Mouse (Mus musculus) bone marrow, adult 2 months (tissue): ENCODE data around the gene Enah. TPM values are rescaled to one million over a fixed set of nuclear protein-coding genes. Genes with fewer than 3 reads are reported as not detected.

ENCODE experiments used
- H3K27ac ChIP-seq: fragments of 200-500 bp; 2 replicates; pipeline ENCODE4 v1.5.1; 2012; ENCODE audit warnings: low read depth, mild to moderate bottlenecking, control low read depth, inconsistent platforms, low read length; ENCODE audit not compliant: control insufficient read depth, poor library complexity, insufficient read depth
- H3K4me1 ChIP-seq: fragments of 200-500 bp; 2 replicates; pipeline ENCODE4 v1.6.1; 2011; ENCODE audit warnings: low read length; ENCODE audit not compliant: control insufficient read depth, insufficient read depth
- H3K4me3 ChIP-seq: fragments of 200-500 bp; replicated peaks from 2 replicates; pipeline ENCODE3; 2011; ENCODE audit warnings: mild to moderate bottlenecking, low read depth, low read length, control low read depth; ENCODE audit not compliant: control insufficient read depth
- CTCF ChIP-seq: fragments of 200-500 bp; IDR thresholded peaks from 2 replicates; pipeline ENCODE4 v1.5.1; 2011; ENCODE audit warnings: low read length, control low read depth; ENCODE audit not compliant: control insufficient read depth, insufficient read depth
- POLR2A ChIP-seq: fragments of 200-500 bp; IDR thresholded peaks from 2 replicates; pipeline ENCODE4 v1.6.1; 2011; ENCODE audit warnings: low read depth, mild to moderate bottlenecking, control low read depth, low read length, borderline replicate concordance; ENCODE audit not compliant: control insufficient read depth
- WGBS: fragments of 180-500 bp; shearing (Covaris S2); methylation state at CpG from one replicate; pipeline ENCODE4 v1.1.7; 2018; 5-methylcytosine and 5-hydroxymethylcytosine counted together
- polyA plus RNA-seq: library from polyadenylated mRNA; stranded (reverse); fragments of >200 nt; gene quantifications from 2 replicates; pipeline ENCODE4 v1.2.4, GENCODE M21; 2011; ENCODE audit warnings: low replicate concordance; ENCODE audit not compliant: missing spikeins, insufficient read depth, insufficient read length

Enah gene
- polyA plus RNA-seq, 1 experiment: 20.3 TPM

DNA sequence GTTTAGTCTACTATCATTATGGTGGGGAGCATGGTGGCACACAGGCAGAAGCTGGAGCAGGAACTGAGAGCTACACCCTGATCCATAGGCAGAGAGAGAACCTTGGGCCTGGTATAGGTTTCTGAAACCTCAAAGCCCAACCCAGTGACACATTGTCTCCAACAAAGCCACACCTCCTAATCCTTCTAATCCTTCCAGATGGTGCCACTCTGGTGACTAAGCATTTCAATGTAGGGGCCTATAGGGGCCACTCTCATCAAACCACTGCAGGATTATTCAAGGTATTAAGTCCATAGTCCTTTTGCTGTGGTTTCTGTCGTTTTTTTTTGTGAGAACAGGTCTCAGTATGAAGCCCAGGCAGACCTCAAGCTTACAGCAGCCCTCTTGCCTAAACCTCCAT, 33.9 kb downstream of the Enah start:
- WGBS: 33% methylated on average over 1 of the region's 1 CpGs
- TF ChIP-seq POLR2A (no peak), CTCF (no peak)

DNA sequence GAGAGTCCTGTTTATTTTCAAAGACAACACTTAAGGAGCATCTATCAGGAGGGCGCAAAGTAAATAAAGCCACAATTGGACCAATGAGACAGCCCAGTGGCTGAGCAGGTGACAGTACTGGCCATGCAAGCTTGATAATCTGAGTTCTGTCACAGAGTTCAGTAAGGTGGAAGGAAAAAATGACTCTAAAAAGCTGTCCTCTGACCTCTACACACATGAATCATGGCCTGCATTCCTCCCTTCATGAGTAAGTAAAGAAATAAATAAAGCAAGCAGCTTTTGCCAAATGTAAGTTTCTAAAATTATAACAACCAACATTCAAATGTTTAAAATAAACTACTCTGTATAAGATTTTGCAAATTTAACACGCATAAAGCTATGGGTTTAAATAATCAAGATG, 35.0 kb downstream of the Enah start:
- H3K27ac ChIP-seq: no peak overlapping the region
- H3K4me1 ChIP-seq: no peaks in the 10 kb centered on the region
- TF ChIP-seq CTCF (no peak), POLR2A (no peak)
- WGBS: 86% methylated on average over 2 of the region's 2 CpGs
- no peak overlapping the region for H3K4me3 ChIP-seq

More for the DNA sequence above, 33.9 kb downstream of the Enah start:
- no peak overlapping the region for H3K27ac ChIP-seq
- no peak overlapping the region for H3K4me3 ChIP-seq
- no peaks in the 10 kb centered on the region for H3K4me1 ChIP-seq

DNA sequence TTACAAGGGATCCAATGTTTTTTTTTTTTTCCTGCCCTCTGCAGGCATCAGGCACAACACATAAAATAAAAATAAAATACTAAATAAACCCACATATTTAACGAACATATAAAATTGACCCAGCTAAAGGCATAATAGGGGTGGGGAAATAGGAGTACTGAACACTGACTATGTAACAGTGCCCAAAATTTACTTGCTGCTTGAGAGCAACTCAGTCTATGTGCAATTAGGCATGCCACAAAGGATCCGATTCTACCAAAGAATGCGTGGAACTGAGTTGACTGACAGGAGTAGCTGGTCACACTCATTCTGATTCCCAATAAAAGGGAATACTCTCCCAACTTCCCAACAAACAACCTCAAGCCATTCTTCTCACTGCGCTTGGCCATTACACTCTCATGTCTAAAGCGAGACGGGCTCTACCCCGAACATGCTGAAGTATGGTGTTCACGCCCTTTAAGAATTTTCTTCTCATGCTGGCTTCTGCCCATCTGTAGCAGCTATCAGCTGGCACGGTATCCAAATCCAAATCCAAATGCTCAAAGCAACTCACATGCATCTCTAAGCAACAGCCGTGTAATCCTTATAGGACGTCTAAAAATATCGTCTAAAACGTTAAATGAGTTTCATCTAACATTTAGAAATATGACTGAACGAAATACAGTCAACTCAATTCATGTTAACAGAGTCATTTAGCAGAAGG, 39.6 kb downstream of the Enah start:
- H3K4me3 ChIP-seq: no peak overlapping the region
- no peaks in the 10 kb centered on the region for H3K4me1 ChIP-seq
- TF ChIP-seq POLR2A: no peak
- H3K27ac ChIP-seq: no peak overlapping the region
- WGBS: 83% methylated on average over 14 of the region's 14 CpGs

DNA sequence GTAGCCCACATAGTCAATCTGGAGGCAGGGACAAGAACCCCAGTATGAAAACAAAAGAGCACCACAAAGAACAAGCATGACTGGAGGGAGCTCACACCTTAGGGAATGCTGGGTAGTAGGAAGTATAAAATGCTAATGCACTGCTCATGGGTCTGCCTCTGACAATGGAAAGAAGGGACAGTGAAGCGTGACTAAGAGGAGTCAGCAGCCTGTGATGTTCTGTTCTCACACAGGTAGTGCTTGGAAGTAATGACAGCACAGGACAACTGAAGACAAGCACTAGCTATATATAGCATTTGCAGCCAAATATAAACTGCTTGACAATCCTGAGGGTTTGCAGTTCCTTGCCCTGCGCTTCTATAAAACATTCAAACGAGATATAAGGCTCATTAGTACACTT, 44.3 kb downstream of the Enah start:
- 68% methylated on average over 3 of the region's 3 CpGs for WGBS
- TF ChIP-seq POLR2A (no peak), CTCF (no peak)
- Histone ChIP-seq H3K27ac (no peak overlapping the region), H3K4me1 (no peaks in the 10 kb centered on the region), H3K4me3 (no peak overlapping the region)

DNA sequence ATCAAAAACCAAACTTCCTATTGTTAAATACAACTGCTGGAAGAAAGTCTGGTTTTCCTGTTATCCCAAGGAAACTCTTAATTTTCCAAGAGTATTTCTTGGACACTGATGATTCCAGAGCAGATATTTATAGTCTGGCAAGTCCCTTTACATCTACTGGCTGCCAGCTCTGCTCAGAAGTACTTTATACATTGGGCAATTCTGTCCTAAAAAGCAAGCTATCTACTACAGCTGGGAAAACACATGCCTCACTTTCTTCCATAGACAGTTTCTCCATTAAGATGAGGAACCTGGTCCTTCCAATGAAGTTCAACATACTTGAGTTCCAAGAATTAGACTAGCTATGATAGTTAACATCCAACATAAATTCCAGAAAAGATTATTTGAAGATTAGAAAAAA, 44.9 kb downstream of the Enah start:
- H3K4me3 ChIP-seq: no peak overlapping the region
- TF ChIP-seq CTCF: no peak
- no peak for TF ChIP-seq POLR2A
- H3K4me1 ChIP-seq: no peaks in the 10 kb centered on the region
- H3K27ac ChIP-seq: no peak overlapping the region

DNA sequence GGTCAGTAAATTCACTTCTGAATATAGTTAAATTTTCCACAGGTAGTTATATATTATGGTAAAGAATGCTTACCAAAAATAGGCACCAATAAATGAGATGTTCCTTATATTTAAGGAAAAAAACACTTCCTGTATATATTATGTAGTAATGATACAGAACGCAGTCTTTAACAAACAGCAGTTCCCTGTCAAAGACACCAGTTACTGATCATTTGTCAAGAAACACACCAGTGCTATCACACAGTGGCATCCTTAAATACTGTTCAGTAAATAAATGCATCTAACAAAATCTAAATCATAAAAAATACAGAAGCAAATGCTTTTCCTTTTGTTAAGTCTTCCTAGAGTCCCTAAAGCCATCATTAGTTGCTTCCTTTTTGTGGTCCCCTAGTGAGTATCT, 54.5 kb downstream of the Enah start:
- 67% methylated on average over 1 of the region's 1 CpGs for WGBS
- TF ChIP-seq POLR2A: no peak
- TF ChIP-seq CTCF: no peak
- Histone ChIP-seq H3K27ac (no peak overlapping the region), H3K4me1 (no peaks in the 10 kb centered on the region), H3K4me3 (no peak overlapping the region)

DNA sequence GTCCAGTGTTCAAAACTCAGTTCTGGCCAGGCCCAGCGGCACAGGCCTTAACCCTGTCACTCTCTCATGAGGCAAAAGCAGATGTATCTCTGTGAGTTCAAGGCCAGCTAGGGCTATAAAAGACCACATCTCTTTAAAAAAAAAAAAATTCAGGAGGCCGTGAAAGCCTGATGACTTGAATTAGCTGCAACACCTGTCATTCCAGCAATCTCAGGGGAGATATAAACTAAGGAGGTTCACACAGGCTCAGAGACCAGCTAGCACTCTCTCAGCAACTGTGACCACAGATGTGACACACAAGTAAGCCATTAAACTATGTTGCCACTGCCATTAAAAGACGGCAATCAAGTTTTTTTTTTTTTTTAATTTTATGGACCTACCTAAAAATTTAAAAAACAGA, 56.0 kb downstream of the Enah start:
- Histone ChIP-seq H3K27ac (no peak overlapping the region), H3K4me3 (no peak overlapping the region), H3K4me1 (no peaks in the 10 kb centered on the region)
- 83% methylated on average over 3 of the region's 3 CpGs for WGBS
- TF ChIP-seq POLR2A (no peak), CTCF (no peak)

DNA sequence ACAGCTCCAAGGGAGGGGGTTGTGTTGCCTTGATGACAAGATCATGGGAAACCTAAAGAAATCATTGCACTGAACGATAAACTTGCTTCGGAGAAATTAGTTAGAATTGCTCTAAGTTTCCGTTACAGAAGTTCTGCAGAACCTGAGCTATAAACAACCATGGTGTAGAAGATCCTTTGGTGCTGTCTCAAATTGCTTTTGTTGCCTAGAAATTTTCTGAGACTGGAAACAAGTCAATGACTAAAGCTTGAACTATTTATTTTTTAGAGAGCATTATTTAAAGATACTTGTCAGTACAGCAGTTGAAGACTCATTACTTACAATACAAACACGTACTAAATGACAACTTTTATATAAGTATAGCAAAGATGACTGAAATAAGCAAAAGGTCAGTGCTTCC, 56.4 kb downstream of the Enah start:
- 84% methylated on average over 4 of the region's 4 CpGs for WGBS
- Histone ChIP-seq H3K4me3 (no peak overlapping the region), H3K4me1 (no peaks in the 10 kb centered on the region), H3K27ac (no peak overlapping the region)
- TF ChIP-seq CTCF (no peak), POLR2A (no peak)

DNA sequence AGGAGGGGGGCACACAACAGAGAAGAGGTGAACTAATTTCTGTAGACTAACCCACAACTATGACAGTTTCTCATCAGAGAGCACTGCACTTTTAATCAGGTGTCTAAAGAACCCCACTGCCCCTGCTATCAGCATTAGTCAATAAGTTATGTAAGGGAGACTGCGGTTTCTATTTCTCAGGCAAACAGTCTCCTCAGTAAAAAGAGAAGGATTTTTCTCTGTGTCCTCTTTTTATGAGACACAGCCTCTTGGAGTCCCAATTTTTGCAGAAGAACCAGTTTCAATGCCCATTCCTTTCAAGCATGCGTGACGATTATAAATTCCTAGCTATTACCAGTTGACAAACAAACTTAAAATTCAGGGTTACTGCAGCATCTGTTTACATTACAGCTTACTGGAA, 59.4 kb downstream of the Enah start:
- Histone ChIP-seq H3K27ac (no peak overlapping the region), H3K4me1 (no peaks in the 10 kb centered on the region), H3K4me3 (no peak overlapping the region)
- 74% methylated on average over 3 of the region's 3 CpGs for WGBS
- TF ChIP-seq CTCF: no peak
- no peak for TF ChIP-seq POLR2A
